Mouse (Mus musculus): ENCODE data around the gene Tbc1d7. TPM values are rescaled to one million over a fixed set of nuclear protein-coding genes. Genes with fewer than 3 reads are reported as not detected.
A peak's percentile ranks its signal among the peaks of the same experiment; 100 is the strongest.

The Tbc1d7 gene
- polyA plus RNA-seq, 1 experiment from 2014 or later, result 12.9 TPM

GRCm38 (mm10) chr13:43124683-43125074 lies 46.6 kb downstream of the Tbc1d7 start:
- peaks cover 3% of the 10 kb centered on the region; the same call in 1 of the 2 replicates for H3K4me1 ChIP-seq (ENCODE audit: insufficient read depth)
- DNase-seq, result no peak
- no peak overlapping the region for H3K4me3 ChIP-seq (ENCODE audit: low read depth, low read length)
- H3K4me2 ChIP-seq (ENCODE audit: low read depth, low read length), result no peak overlapping the region
- WGBS (ENCODE audit: insufficient replicate concordance), result 54% methylated on average over 3 of the region's 4 CpGs
- no peak overlapping the region for H3K9ac ChIP-seq (replicated peaks)
- H3K9me3 ChIP-seq (ENCODE audit: low read length), result no peaks in the 10 kb centered on the region
- ATAC-seq, result no peak
- TF ChIP-seq EP300 (IDR thresholded peaks at IDR 0.05; ENCODE audit: low read depth), result no peak
- no peak for TF ChIP-seq CTCF (IDR thresholded peaks at IDR 0.05; ENCODE audit: low read depth)
- H3K27ac ChIP-seq (ENCODE audit: low read depth), result no peak overlapping the region
- no peaks in the 10 kb centered on the region for H3K27me3 ChIP-seq (ENCODE audit: insufficient read depth, low read length)
- no peaks in the 10 kb centered on the region for H3K36me3 ChIP-seq (replicated peaks; ENCODE audit: insufficient read depth, low read length)

- no peak for ATAC-seq
- DNase-seq, result no peak
- WGBS (ENCODE audit: insufficient replicate concordance), result 51% methylated on average over 17 of the region's 17 CpGs
Observed at GRCm38 (mm10) chr13:43123895-43124682, 47.2 kb downstream of the Tbc1d7 start.

GRCm38 (mm10) chr13:43122306-43123070 lies 48.8 kb downstream of the Tbc1d7 start:
- H3K4me1 ChIP-seq (ENCODE audit: insufficient read depth), result peaks cover 3% of the 10 kb centered on the region; the same call in 1 of the 2 replicates
- DNase-seq, result peak; percentile 32
- 53% methylated on average over 16 of the region's 16 CpGs for WGBS (ENCODE audit: insufficient replicate concordance)
- no peak overlapping the region for H3K4me3 ChIP-seq (ENCODE audit: low read depth, low read length)
- H3K27me3 ChIP-seq (ENCODE audit: insufficient read depth, low read length), result no peaks in the 10 kb centered on the region
- no peaks in the 10 kb centered on the region for H3K36me3 ChIP-seq (replicated peaks; ENCODE audit: insufficient read depth, low read length)
- no peak overlapping the region for H3K4me2 ChIP-seq (ENCODE audit: low read depth, low read length)
- no peak for TF ChIP-seq EP300 (IDR thresholded peaks at IDR 0.05; ENCODE audit: low read depth)
- no peak for ATAC-seq
- H3K9me3 ChIP-seq (ENCODE audit: low read length), result no peaks in the 10 kb centered on the region
- H3K9ac ChIP-seq (replicated peaks), result no peak overlapping the region
- no peak overlapping the region for H3K27ac ChIP-seq (ENCODE audit: low read depth)

More at GRCm38 (mm10) chr13:43123895-43124682, 47.2 kb downstream of the Tbc1d7 start:
- H3K27ac ChIP-seq (ENCODE audit: low read depth), result no peak overlapping the region
- H3K27me3 ChIP-seq (ENCODE audit: insufficient read depth, low read length), result no peaks in the 10 kb centered on the region
- no peak for TF ChIP-seq CTCF (IDR thresholded peaks at IDR 0.05; ENCODE audit: low read depth)
- TF ChIP-seq EP300 (IDR thresholded peaks at IDR 0.05; ENCODE audit: low read depth), result no peak
- no peaks in the 10 kb centered on the region for H3K9me3 ChIP-seq (ENCODE audit: low read length)
- H3K4me3 ChIP-seq (ENCODE audit: low read depth, low read length), result no peak overlapping the region
- H3K4me1 ChIP-seq (ENCODE audit: insufficient read depth), result peaks cover 3% of the 10 kb centered on the region; the same call in 1 of the 2 replicates
- H3K4me2 ChIP-seq (ENCODE audit: low read depth, low read length), result 0 out of 2 replicates have a peak overlapping the region, but pooled peaks have one; percentile 3
- no peak overlapping the region for H3K9ac ChIP-seq (replicated peaks)
- no peaks in the 10 kb centered on the region for H3K36me3 ChIP-seq (replicated peaks; ENCODE audit: insufficient read depth, low read length)

DNA sequence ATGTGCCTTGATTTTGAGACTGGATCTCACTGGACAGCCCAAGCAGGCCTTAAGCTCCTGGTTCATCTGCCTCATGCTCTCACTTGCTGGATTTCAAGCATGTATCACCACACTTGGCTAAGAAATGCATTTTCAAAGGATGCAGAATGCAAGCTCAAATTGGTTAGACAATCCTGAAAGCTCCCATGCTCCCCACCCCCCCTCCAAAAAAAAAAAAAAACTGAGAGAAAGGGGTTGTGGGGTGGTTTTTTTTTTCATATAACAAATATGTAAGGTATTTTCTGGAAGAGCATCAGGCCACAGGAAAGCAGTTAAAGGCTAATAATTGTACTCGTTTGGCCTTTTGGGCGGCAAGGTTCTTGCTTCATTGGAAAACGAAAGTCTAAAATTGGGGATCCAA lies 58.2 kb downstream of the Tbc1d7 start:
- Histone ChIP-seq H3K36me3 (replicated peaks; ENCODE audit: insufficient read depth, low read length) (no peaks in the 10 kb centered on the region), H3K4me2 (ENCODE audit: low read depth, low read length) (no peak overlapping the region), H3K9ac (replicated peaks) (no peak overlapping the region), H3K4me3 (ENCODE audit: low read depth, low read length) (no peak overlapping the region), H3K27me3 (ENCODE audit: insufficient read depth, low read length) (no peaks in the 10 kb centered on the region), H3K4me1 (ENCODE audit: insufficient read depth) (no peaks in the 10 kb centered on the region), H3K9me3 (ENCODE audit: low read length) (no peaks in the 10 kb centered on the region), H3K27ac (ENCODE audit: low read depth) (no peak overlapping the region)
- ATAC-seq (no peak), DNase-seq (no peak)
- TF ChIP-seq EP300 (IDR thresholded peaks at IDR 0.05; ENCODE audit: low read depth) (no peak), CTCF (IDR thresholded peaks at IDR 0.05; ENCODE audit: low read depth) (no peak)
- 90% methylated on average over 3 of the region's 3 CpGs for WGBS (ENCODE audit: insufficient replicate concordance)

GRCm38 (mm10) chr13:43112707-43113106 lies 58.6 kb downstream of the Tbc1d7 start:
- no peak overlapping the region for H3K4me2 ChIP-seq (ENCODE audit: low read depth, low read length)
- no peaks in the 10 kb centered on the region for H3K36me3 ChIP-seq (replicated peaks; ENCODE audit: insufficient read depth, low read length)
- ATAC-seq (no peak), DNase-seq (no peak)
- H3K4me1 ChIP-seq (ENCODE audit: insufficient read depth), result no peaks in the 10 kb centered on the region
- H3K27ac ChIP-seq (ENCODE audit: low read depth), result no peak overlapping the region
- WGBS (ENCODE audit: insufficient replicate concordance), result 32% methylated on average over 3 of the region's 3 CpGs
- no peak overlapping the region for H3K4me3 ChIP-seq (ENCODE audit: low read depth, low read length)
- H3K9ac ChIP-seq (replicated peaks), result no peak overlapping the region
- TF ChIP-seq CTCF (IDR thresholded peaks at IDR 0.05; ENCODE audit: low read depth) (no peak), EP300 (IDR thresholded peaks at IDR 0.05; ENCODE audit: low read depth) (no peak)
- H3K9me3 ChIP-seq (ENCODE audit: low read length), result no peaks in the 10 kb centered on the region
- no peaks in the 10 kb centered on the region for H3K27me3 ChIP-seq (ENCODE audit: insufficient read depth, low read length)

- no peak for DNase-seq
- no peaks in the 10 kb centered on the region for H3K9me3 ChIP-seq (ENCODE audit: low read length)
- 64% methylated on average over 7 of the region's 7 CpGs for WGBS (ENCODE audit: insufficient replicate concordance)
Observed at GRCm38 (mm10) chr13:43112280-43112679, 59.0 kb downstream of the Tbc1d7 start.

More at GRCm38 (mm10) chr13:43112280-43112679, 59.0 kb downstream of the Tbc1d7 start:
- TF ChIP-seq EP300 (IDR thresholded peaks at IDR 0.05; ENCODE audit: low read depth) (no peak), CTCF (IDR thresholded peaks at IDR 0.05; ENCODE audit: low read depth) (no peak)
- no peak overlapping the region for H3K4me2 ChIP-seq (ENCODE audit: low read depth, low read length)
- ATAC-seq, result no peak
- no peak overlapping the region for H3K27ac ChIP-seq (ENCODE audit: low read depth)
- no peaks in the 10 kb centered on the region for H3K36me3 ChIP-seq (replicated peaks; ENCODE audit: insufficient read depth, low read length)
- H3K9ac ChIP-seq (replicated peaks), result no peak overlapping the region
- no peaks in the 10 kb centered on the region for H3K27me3 ChIP-seq (ENCODE audit: insufficient read depth, low read length)
- H3K4me3 ChIP-seq (ENCODE audit: low read depth, low read length), result no peak overlapping the region
- no peaks in the 10 kb centered on the region for H3K4me1 ChIP-seq (ENCODE audit: insufficient read depth)
